ENCODE assay signal across 17 mouse cellular contexts in the genomic region with DNA sequence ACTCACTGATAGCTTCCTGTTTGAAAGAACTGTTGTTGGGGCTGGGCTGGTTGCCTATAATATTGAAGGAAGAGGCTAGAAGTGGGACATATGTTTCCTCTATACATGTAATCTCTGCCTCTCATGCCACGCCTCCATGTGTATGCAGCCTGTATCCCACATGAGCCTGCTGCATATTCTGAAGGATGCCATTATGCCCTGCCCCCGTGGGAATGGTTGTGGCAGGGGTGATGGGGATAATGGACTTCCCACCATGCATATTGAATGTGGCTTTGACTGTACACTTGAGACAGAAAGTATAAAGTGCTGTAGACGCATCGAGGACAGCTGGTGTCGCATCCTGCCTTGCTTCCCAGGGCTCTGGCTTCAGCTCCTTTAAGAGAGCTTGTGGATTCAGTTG.
A peak's percentile ranks its signal among the peaks of the same experiment; 100 is the strongest.
DNase-seq lines count a peak whose midpoint lies in the region; ATAC-seq and TF ChIP-seq lines count a peak whose summit lies in the region.
"Had no signal": no experiment of that assay in that cellular context is flagged by ENCODE, and none has a peak within 500 bp of the region (broad histone marks: within the 10 kb centered on the region; RNA-seq: fewer than 3 reads in every experiment).

No protein-coding gene starts in this region.

- no peak overlapping the region for H3K4me3 ChIP-seq in forebrain, embryonic 15.5 days
- H3K4me3 ChIP-seq in forebrain, embryonic 12.5 days (replicated peaks) = no peak overlapping the region
- H3K4me3 ChIP-seq in midbrain, embryonic 14.5 days (replicated peaks; ENCODE audit: low read depth, low read length) = no peak overlapping the region
- no peak overlapping the region for H3K4me3 ChIP-seq in lung, adult 2 months (replicated peaks; ENCODE audit: extremely low read depth, low read depth, low read length)
- H3K4me3 ChIP-seq: liver, embryonic 12.5 days; lung, embryonic 15.5 days had no signal

- no peak for TF ChIP-seq CTCF in lung, adult 2 months (IDR thresholded peaks at IDR 0.05; ENCODE audit: insufficient read depth, low read length)

- no peak for DNase-seq in cerebellum, adult 11-12 months
- DNase-seq in brain, adult 2 months (ENCODE audit: low read depth, low spot score) = peak; percentile 27
- DNase-seq in midbrain, embryonic 14.5 days = no peak
- DNase-seq in lung, adult 2 months = no peak
- DNase-seq: embryo, embryonic 11 days; gastrocnemius, postnatal 10 days; kidney, adult 9 months; spleen, adult 18-20 months; thymus, adult 2 months had no signal

- peak overlapping the region; percentile 81 for H3K27ac ChIP-seq in forebrain, embryonic 15.5 days (replicated peaks)
- no peak overlapping the region for H3K27ac ChIP-seq in forebrain, embryonic 12.5 days
- H3K27ac ChIP-seq in midbrain, embryonic 14.5 days (replicated peaks; ENCODE audit: low read depth, low read length) = peak overlapping the region; percentile 14; the same call in 1 of the 2 replicates
- H3K27ac ChIP-seq: liver, embryonic 12.5 days; lung, embryonic 15.5 days; macrophage had no signal

- no peaks in the 10 kb centered on the region for H3K36me3 ChIP-seq in forebrain, embryonic 15.5 days
- no peaks in the 10 kb centered on the region for H3K36me3 ChIP-seq in forebrain, embryonic 12.5 days (replicated peaks)
- H3K36me3 ChIP-seq in midbrain, embryonic 14.5 days (ENCODE audit: control insufficient read depth, insufficient read depth, low read length) = no peaks in the 10 kb centered on the region
- H3K36me3 ChIP-seq: liver, embryonic 12.5 days; lung, embryonic 15.5 days had no signal

- H3K27me3 ChIP-seq in forebrain, embryonic 15.5 days = no peaks in the 10 kb centered on the region
- no peaks in the 10 kb centered on the region for H3K27me3 ChIP-seq in forebrain, embryonic 12.5 days
- no peaks in the 10 kb centered on the region for H3K27me3 ChIP-seq in midbrain, embryonic 14.5 days (ENCODE audit: control insufficient read depth, insufficient read depth, low read length)
- H3K27me3 ChIP-seq: liver, embryonic 12.5 days; lung, embryonic 15.5 days had no signal

- 66% methylated on average over 5 of the region's 5 CpGs for WGBS in forebrain, embryonic 15.5 days
- WGBS in forebrain, embryonic 12.5 days = 78% methylated on average over 5 of the region's 5 CpGs
- 55% methylated on average over 5 of the region's 5 CpGs for whole genome bisulfite sequencing in midbrain, embryonic 14.5 days
- 79% methylated on average over 5 of the region's 5 CpGs for WGBS in lung, adult 2 months

- no peak for TF ChIP-seq POLR2A in lung, adult 2 months (IDR thresholded peaks at IDR 0.05; ENCODE audit: borderline replicate concordance, extremely low read depth, low read depth, low read length)

- H3K4me2 ChIP-seq in forebrain, embryonic 15.5 days (replicated peaks) = no peak overlapping the region
- no peak overlapping the region for H3K4me2 ChIP-seq in forebrain, embryonic 12.5 days
- no peak overlapping the region for H3K4me2 ChIP-seq in midbrain, embryonic 14.5 days (ENCODE audit: low read length)
- H3K4me2 ChIP-seq: liver, embryonic 12.5 days; lung, embryonic 15.5 days had no signal

- H3K9ac ChIP-seq in forebrain, embryonic 15.5 days (replicated peaks) = no peak overlapping the region
- no peak overlapping the region for H3K9ac ChIP-seq in forebrain, embryonic 12.5 days
- no peak overlapping the region for H3K9ac ChIP-seq in midbrain, embryonic 14.5 days (replicated peaks; ENCODE audit: low read length)
- H3K9ac ChIP-seq: liver, embryonic 12.5 days; lung, embryonic 15.5 days had no signal

- ATAC-seq in cerebellum, adult (ENCODE audit: insufficient number of reproducible peaks, low FRiP score, low TSS enrichment) = peak; percentile 20; the same call in 1 of the 2 replicates
- no peak for ATAC-seq in forebrain, embryonic 15.5 days (replicated peaks)
- ATAC-seq in forebrain, embryonic 12.5 days (ENCODE audit: low FRiP score) = no peak
- no peak for ATAC-seq in midbrain, embryonic 14.5 days (ENCODE audit: low FRiP score, low TSS enrichment)
- no peak for ATAC-seq in CD4-positive, CD25-positive, alpha-beta regulatory T cell, adult 4 months
- ATAC-seq: inflammation-experienced regulatory T-cells, adult 6 months; liver, embryonic 12.5 days had no signal

- H3K4me1 ChIP-seq in forebrain, embryonic 15.5 days = peaks cover 39% of the 10 kb centered on the region
- H3K4me1 ChIP-seq in forebrain, embryonic 12.5 days = peaks cover 32% of the 10 kb centered on the region
- peaks cover 20% of the 10 kb centered on the region for H3K4me1 ChIP-seq in midbrain, embryonic 14.5 days (ENCODE audit: control insufficient read depth, insufficient read depth, low read length)
- no peaks in the 10 kb centered on the region for H3K4me1 ChIP-seq in lung, adult 2 months (ENCODE audit: control insufficient read depth, insufficient read depth, low read length)
- H3K4me1 ChIP-seq: liver, embryonic 12.5 days had no signal

- no peaks in the 10 kb centered on the region for H3K9me3 ChIP-seq in forebrain, embryonic 15.5 days
- no peaks in the 10 kb centered on the region for H3K9me3 ChIP-seq in forebrain, embryonic 12.5 days
- no peaks in the 10 kb centered on the region for H3K9me3 ChIP-seq in midbrain, embryonic 14.5 days (ENCODE audit: control insufficient read depth, low read length)
- H3K9me3 ChIP-seq: liver, embryonic 12.5 days; lung, embryonic 15.5 days had no signal
